Mouse (Mus musculus) adrenal gland, adult 18-20 months (tissue): ENCODE data around the gene Gm47985. TPM values are rescaled to one million over a fixed set of nuclear protein-coding genes. Genes with fewer than 3 reads are reported as not detected.

Experiments used
- DNase-seq, 2 experiments: peaks; one replicate each; pipeline ENCODE4 v3.0.0; 2021 to 2022; ENCODE audit warnings: low spot score in 2 of 2
- total RNA-seq, 2 experiments: library from RNA; stranded (reverse); gene quantifications; 1 replicate in 1 of 2; 2 replicates in 1 of 2; pipeline ENCODE4 v1.2.3; 2021

Gene Gm47985
- total RNA-seq, 2 experiments from 2014 or later, result not detected

DNA sequence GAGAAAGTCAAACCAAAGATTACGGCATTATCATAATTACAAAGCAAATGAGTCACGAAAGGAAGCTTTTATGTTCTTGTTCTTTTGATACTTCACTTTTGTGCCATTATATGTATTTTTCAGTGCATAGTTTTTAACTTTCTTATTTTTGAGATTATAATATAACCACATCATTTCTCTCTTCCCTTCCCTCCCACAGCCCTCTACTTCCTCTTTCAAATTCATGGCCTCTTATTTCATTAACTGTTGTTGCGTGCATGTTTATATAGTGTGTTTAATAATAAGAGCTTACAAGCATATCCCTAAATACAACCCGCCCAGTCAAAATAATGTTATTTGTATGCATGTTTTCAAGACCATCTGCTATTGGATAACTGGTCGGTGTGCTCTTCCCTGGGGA is 36.7 kb downstream of the Gm47985 start:
- DNase-seq, result no peak

DNA sequence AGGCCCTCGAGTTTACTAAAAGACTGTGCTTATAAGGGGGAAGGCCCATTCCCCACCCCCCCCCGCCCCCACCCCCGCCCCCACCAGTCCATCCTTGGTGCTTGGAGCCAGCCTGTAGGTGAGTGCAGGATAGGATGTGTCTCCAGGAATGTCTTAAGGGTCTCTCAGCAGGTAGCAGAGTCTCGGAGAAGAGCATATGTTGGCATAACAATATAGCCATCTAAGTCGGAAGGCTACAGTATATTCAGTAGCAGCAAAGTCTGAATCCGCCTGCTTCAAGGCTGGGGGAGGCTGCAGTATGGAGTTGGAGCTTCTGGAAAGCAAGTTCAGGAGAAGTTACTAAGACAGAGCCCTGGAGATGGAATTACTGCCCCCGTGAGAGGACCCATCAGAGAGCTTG is 37.8 kb downstream of the Gm47985 start:
- no peak for DNase-seq

DNA sequence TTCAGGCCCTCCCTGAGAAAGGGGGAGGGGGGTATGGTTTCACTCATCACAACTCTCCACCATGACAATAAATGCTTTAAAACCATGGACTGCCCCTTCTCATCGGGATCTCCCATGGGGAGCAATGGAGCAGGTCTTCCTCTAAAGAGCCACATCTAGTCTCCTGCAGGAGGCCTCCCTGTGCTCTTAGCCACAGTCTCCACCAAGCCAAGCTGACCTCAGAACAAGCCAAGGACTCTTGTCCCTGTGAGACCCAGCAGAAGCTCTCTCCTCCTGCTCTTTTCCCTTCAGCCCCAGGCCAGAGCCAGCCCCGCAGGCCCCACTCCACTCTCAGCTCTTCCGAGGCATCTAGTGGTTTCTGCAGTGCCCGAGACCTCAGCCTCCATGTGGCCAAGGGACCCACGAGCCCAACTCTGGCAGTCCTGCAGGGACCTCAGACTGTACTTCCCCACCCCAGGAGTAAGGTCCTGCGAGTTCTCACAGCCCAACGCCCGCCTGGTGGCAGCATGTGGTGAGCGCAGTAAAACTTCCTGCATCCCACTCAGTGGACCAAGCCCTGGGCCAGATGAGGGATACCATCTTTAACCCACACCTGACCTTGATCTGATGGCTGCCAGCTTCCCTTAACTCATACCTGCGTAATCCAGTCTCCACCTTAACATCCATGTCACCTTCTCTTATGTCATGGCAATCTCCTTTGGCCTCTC is 40.4 kb downstream of the Gm47985 start:
- no peak for DNase-seq

DNA sequence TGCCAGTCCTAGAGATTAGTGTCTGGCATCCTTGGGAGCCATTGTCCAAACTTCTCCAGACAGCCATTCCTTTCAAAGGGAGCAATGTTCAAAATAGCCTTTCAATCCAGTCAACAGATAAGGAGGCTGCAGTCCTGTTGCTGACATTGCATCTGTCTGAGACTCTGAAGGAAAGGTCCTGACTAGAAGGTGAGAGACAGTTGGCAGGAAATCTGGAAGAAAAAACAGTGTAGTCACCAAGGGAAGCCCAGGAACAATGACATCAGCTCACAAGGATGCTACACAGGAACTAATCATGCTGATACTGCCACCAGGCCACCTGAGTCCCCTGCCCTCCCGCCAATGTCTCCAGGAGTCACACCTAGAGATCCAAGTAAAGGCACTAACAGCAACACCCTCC is 41.0 kb downstream of the Gm47985 start:
- DNase-seq, result no peak

- DNase-seq, result no peak
These were observed 42.2 kb downstream of the Gm47985 start for GRCm38 (mm10) chr1:151224536-151224935.

GRCm38 (mm10) chr1:151227506-151227905 is 45.2 kb downstream of the Gm47985 start:
- no peak for DNase-seq

GRCm38 (mm10) chr1:151228320-151228989 is 46.1 kb downstream of the Gm47985 start:
- DNase-seq, result no peak

DNA sequence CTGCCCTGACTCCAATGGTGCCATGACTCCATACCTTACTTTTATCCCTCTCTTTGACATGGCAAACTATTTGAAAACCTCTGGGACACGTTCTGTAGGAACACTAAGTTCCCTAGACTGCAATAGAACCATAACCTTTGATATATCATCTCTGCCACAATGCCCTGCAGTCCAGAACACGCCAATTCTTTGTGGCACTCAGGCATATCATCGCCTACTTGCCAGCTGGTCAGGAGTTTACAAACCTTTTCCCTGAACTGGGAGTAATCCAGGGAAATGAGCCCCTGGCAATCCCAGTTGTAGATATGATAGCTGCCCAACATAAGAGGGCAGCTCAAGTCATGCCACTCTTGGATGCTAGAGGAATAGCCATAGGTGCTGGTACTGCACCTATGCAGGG is 50.0 kb downstream of the Gm47985 start:
- no peak for DNase-seq

GRCm38 (mm10) chr1:151233756-151234155 is 51.4 kb downstream of the Gm47985 start:
- DNase-seq, result no peak

Other genes starting within 250 kb of the Gm47985 start
- 1 to 10 TPM; 1.4 TPM for gene Hmcn1, start 189.1 kb upstream of the Gm47985 start, total RNA-seq
- not detected for gene Gm8947, start 9.8 kb downstream of the Gm47985 start, total RNA-seq
- gene Gm47995, start 15.9 kb downstream of the Gm47985 start, total RNA-seq, result not detected
- gene 3110040M04Rik, start 21.6 kb downstream of the Gm47985 start, total RNA-seq, result not detected
- not detected for gene Gm47996, start 27.6 kb downstream of the Gm47985 start, total RNA-seq
- gene Ivns1abp, start 161.9 kb downstream of the Gm47985 start, total RNA-seq, result 100 to 1,000 TPM; 102 to 147 TPM
- 10 to 100 TPM; 18.1 to 19.1 TPM for gene Swt1, start 245.9 kb downstream of the Gm47985 start, total RNA-seq
- 10 to 100 TPM; 30.1 to 31.5 TPM for gene Trmt1l, start 246.0 kb downstream of the Gm47985 start, total RNA-seq